Mouse (Mus musculus): ENCODE data around the gene Selenbp1.
"Not testable (repeated sequence)": the region's sequence is repeated elsewhere in the genome, so short reads cannot be mapped to it uniquely, and the experiment has no call there.

Gene Selenbp1

DNA sequence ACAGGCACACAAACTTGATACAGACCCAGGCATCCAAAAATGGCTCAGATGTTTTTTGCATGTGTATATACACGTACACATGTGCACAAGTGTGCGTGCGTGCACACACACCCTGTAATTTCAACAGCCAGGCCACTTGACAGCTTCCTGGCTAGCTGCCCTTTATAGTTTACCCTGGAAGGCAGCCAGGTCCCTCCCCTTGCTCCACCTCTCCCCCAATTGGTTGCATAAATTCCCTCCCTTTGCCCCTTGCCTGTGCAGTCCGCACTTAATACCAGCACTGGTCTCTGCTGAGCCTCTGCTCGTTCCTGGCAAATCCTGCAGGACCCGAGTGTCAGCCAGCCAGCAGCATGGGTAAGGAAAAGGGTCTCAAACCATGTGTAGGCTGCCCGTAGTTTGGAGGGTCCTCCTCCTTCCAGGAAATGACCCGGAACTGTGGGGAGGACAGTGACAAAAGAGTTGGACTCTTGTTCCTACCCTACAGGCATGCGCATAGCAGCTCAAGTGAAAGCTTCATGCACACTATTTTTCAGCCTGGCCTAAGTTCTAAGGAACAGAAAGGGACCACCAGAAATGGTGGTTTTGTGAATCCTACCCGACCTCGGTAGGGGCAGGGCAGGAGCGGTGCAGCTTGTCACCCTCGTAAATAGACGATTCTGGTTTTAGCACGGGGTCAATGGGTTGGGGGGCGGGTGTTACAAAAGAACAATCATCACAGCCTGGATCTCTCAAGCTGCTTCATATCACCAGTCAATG lies at the start of gene Selenbp1:
TSS of gene Selenbp1 (plus strand) at position 248 of the 756 bp plus-strand sequence.
- DNase-seq (ENCODE audit: low spot score in 2 of 2), result peak; percentile 89 to 90

GRCm38 (mm10) chr3:94886316-94887224 lies 46.3 kb upstream of the Selenbp1 start, which contains the start of gene Psmb4:
Gene Psmb4 (minus strand): TSS chr3:94886961.
- peak; percentile 70 to 84 for DNase-seq (ENCODE audit: low spot score in 2 of 2)

DNA sequence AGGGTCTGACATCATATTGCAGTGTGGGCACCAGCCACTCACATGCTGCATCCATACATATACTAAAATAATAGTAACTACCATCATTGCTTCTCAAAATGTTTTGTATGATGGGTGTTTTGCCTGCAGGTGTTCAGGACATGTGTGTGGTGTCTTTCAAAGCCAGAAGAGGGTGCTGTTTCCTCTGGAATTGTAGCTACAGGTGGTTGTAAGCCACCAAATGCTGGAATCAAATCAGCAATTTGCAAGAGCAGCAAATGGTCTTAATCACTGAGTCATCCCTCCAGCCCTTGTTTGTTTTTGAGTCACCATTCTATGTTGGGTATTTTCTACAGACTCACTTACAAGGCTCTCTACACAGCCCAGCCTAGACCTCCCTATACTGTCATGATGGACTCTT lies 44.3 kb upstream of the Selenbp1 start:
- peak in 1 of 2 experiments; percentile 14 for DNase-seq (ENCODE audit: low spot score in 2 of 2)

DNA sequence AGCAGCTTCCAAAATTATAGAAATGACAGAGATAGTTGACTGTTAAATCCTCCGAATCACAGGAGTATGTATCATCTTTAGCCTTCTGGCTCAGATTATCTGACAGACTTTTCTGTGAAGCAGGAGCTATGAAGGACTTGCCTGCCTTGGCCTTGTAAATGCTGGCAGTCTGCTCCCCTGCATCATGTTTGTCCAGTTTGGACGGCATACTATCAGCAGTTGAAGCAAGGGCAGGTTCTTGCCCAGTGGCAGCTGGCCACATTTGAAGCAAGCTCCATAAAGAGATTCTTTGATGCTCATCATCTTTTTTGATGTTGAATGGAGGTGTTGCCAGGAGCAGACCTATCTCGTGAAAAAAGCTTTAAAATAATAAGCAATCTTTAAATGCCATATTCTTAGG lies 38.8 kb upstream of the Selenbp1 start:
- no peak for DNase-seq (ENCODE audit: low spot score in 2 of 2)

DNA sequence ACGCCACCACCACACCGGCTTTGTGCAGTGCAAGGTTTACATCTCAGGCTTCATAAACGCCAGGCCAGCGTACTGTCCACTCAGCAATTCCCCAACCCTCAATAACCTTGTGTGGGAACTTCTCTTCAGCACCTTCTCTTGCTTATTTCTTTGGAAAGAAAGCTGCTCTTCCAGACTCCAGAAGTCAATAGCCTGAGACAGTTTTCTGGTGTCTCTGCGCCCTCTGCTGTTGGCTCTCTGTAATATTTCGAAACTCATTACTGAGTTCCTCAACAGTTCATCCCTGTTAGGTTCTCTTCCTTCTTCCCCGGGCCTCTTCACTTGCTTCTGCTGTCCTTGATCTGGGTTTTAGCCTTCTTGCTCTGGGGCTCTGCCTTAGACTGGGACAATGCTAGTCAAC lies 30.1 kb upstream of the Selenbp1 start:
- DNase-seq (ENCODE audit: low spot score in 2 of 2), result peak; percentile 40 to 44

GRCm38 (mm10) chr3:94904759-94905158 lies 28.1 kb upstream of the Selenbp1 start:
- DNase-seq (ENCODE audit: low spot score in 2 of 2), result not testable (repeated sequence)

- DNase-seq (ENCODE audit: low spot score in 2 of 2), result no peak
Measured at GRCm38 (mm10) chr3:94906482-94906881, 26.4 kb upstream of the Selenbp1 start.

- no peak for DNase-seq (ENCODE audit: low spot score in 2 of 2)
Measured at GRCm38 (mm10) chr3:94911050-94911693, 21.7 kb upstream of the Selenbp1 start.

GRCm38 (mm10) chr3:94913801-94914200 lies 19.1 kb upstream of the Selenbp1 start:
- DNase-seq (ENCODE audit: low spot score in 2 of 2), result no peak

GRCm38 (mm10) chr3:94915903-94916741 lies 16.7 kb upstream of the Selenbp1 start:
- DNase-seq (ENCODE audit: low spot score in 2 of 2), result no peak

GRCm38 (mm10) chr3:94917816-94918361 lies 15.0 kb upstream of the Selenbp1 start:
- DNase-seq (ENCODE audit: low spot score in 2 of 2), result peak; percentile 26 to 55

- DNase-seq (ENCODE audit: low spot score in 2 of 2), result no peak
Measured at GRCm38 (mm10) chr3:94918845-94919244, 14.0 kb upstream of the Selenbp1 start.

- no peak for DNase-seq (ENCODE audit: low spot score in 2 of 2)
Measured at GRCm38 (mm10) chr3:94921104-94921503, 11.8 kb upstream of the Selenbp1 start.

GRCm38 (mm10) chr3:94922333-94922732 lies 10.5 kb upstream of the Selenbp1 start:
- no peak for DNase-seq (ENCODE audit: low spot score in 2 of 2)

DNA sequence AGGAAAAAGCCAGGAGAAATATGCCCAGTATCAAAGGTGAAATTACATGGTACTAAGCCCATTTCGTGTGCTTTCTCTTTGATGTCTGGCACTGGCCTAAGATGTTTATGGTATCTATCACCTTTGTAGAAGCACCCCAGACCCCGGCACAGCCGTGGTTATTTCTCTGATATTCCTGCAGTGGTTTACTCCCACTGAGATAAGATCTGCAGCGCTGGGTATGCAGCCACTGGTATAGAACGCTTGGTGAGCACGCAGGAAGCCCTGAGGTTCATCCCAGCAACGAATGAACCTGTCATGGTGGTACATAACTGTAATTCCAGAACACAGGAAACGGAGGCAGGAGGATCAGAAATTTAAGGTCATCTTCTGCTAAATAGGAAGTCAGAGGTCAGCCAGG lies 8.2 kb upstream of the Selenbp1 start:
- no peak for DNase-seq (ENCODE audit: low spot score in 2 of 2)

DNA sequence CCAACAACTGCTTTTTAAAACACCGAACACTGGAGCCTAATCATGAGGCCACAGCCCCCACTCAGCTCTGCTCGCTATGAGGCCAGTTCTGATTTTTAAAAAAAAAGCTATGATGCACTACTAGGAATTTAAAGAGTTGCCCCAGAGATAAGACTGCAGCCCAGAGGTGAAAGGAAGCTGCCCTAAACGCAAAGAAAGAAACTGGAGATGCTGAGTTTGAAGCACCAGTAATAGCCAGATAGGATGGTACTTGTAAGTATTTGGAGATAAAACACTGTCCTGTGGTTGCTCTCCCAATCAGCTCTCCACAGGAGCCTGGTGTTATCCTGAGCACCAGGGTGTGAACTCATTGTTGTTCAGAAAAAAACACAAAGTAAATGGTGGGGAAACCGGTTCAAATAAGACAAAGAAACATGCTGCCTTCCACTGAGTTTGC lies 6.5 kb upstream of the Selenbp1 start:
- not testable (repeated sequence) for DNase-seq (ENCODE audit: low spot score in 2 of 2)

DNA sequence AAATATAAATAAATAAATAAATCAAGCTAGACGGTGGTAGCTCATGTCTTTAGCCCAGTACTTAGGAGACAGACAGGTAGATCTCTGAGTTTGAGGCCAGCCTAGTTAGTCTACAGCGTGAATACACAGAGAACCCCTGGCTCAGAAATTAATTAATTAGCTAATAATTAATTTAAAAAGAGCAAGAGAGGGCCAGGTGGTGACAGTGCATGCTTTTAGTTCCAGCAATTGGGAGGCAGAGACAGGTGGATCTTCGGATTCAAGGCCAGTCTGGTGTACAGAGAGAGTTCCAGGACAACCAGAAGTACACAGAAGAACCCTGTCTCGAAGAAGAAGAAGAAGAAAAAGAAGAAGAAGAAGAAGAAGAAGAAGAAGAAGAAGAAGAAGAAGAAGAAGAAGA lies 3.9 kb upstream of the Selenbp1 start:
- not testable (repeated sequence) for DNase-seq (ENCODE audit: low spot score in 2 of 2)

DNA sequence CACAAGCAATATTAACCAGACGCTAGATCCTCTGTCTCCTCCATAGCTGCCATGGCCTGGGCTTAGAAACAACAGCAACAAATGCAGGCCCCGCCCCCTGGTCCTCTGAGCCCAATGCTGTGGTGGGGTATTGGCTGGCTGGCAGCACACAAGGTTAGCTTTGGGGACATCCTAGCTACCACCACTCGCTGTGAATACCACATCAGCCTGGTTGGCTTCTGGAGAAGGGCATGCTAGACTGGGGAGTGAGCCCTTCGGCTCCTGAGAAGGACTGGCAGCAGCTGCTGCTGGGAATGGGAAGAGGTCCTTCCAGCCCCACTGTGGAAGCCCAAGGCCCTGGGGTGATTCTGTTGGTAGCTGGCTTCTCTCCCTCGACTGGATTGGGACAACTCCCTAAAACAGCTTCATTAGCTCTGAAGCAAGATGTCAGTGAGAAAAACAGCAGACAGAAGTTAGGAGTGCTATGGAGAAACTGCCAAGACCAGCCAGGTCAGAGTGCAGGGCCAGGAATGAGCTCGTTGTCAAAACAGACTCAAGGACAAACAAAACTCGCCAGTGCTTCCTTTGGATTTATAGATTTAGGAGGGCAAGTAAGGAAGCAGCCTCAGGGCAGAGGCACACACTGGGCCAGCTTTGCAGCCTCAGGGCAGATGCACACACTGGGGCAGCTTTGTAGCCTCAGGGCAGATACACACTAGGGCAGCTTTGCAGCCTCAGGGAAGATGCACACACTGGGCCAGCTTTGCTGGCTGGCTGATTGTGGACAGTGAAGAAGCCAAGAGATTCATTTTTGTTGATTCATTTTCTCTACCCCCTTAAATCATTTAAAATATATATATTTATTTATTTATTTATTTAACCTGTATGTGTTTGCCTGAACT lies 2.2 kb upstream of the Selenbp1 start:
- peak in 1 of 2 experiments; percentile 33 for DNase-seq (ENCODE audit: low spot score in 2 of 2)

- DNase-seq (ENCODE audit: low spot score in 2 of 2), result not testable (repeated sequence)
Measured at GRCm38 (mm10) chr3:94931427-94932082, 1.3 kb upstream of the Selenbp1 start.
